Mouse (Mus musculus): ENCODE data around the gene Adcy7. TPM values are rescaled to one million over a fixed set of nuclear protein-coding genes. Genes with fewer than 3 reads are reported as not detected.
A peak's percentile ranks its signal among the peaks of the same experiment; 100 is the strongest.

Adcy7 gene
- polyA plus RNA-seq, 1 experiment from 2014 or later, result 2.3 TPM

- no peak overlapping the region for H3K4me2 ChIP-seq (replicated peaks; ENCODE audit: low read depth)
- H3K4me1 ChIP-seq (replicated peaks; ENCODE audit: control insufficient read depth, insufficient read depth, low read length), result 0 out of 2 replicates have a peak, but pooled peaks cover 2% of the 10 kb centered on the region
- no peak overlapping the region for H3K4me3 ChIP-seq (ENCODE audit: low read depth, low read length)
- WGBS, result 84% methylated on average over 3 of the region's 3 CpGs
- ATAC-seq, result no peak
- H3K36me3 ChIP-seq (ENCODE audit: control insufficient read depth, insufficient read depth), result peaks cover 71% of the 10 kb centered on the region
- no peak overlapping the region for H3K9ac ChIP-seq (ENCODE audit: low read depth, low read length)
- no peak for TF ChIP-seq CTCF (IDR thresholded peaks at IDR 0.05; ENCODE audit: low read depth)
- H3K27ac ChIP-seq (ENCODE audit: low read depth, low read length), result no peak overlapping the region
- H3K27me3 ChIP-seq (replicated peaks; ENCODE audit: control insufficient read depth, insufficient read depth, low read length), result no peaks in the 10 kb centered on the region
- H3K9me3 ChIP-seq (ENCODE audit: control insufficient read depth), result no peaks in the 10 kb centered on the region
These were observed 58.6 kb downstream of the Adcy7 start for GRCm38 (mm10) chr8:88330816-88331215.

GRCm38 (mm10) chr8:88334384-88334783, 62.2 kb downstream of the Adcy7 start:
- H3K9me3 ChIP-seq (ENCODE audit: control insufficient read depth), result no peaks in the 10 kb centered on the region
- TF ChIP-seq CTCF (IDR thresholded peaks at IDR 0.05; ENCODE audit: low read depth), result no peak
- ATAC-seq, result no peak
- H3K36me3 ChIP-seq (ENCODE audit: control insufficient read depth, insufficient read depth), result peaks cover 82% of the 10 kb centered on the region
- H3K4me2 ChIP-seq (replicated peaks; ENCODE audit: low read depth), result no peak overlapping the region
- no peak overlapping the region for H3K27ac ChIP-seq (ENCODE audit: low read depth, low read length)
- 94% methylated on average over 2 of the region's 2 CpGs for WGBS
- H3K27me3 ChIP-seq (replicated peaks; ENCODE audit: control insufficient read depth, insufficient read depth, low read length), result no peaks in the 10 kb centered on the region
- 0 out of 2 replicates have a peak, but pooled peaks cover 2% of the 10 kb centered on the region for H3K4me1 ChIP-seq (replicated peaks; ENCODE audit: control insufficient read depth, insufficient read depth, low read length)
- no peak overlapping the region for H3K4me3 ChIP-seq (ENCODE audit: low read depth, low read length)
- no peak overlapping the region for H3K9ac ChIP-seq (ENCODE audit: low read depth, low read length)

GRCm38 (mm10) chr8:88334975-88335374, 62.8 kb downstream of the Adcy7 start:
- WGBS, result 71% methylated on average over 3 of the region's 3 CpGs
- ATAC-seq, result peak; percentile 8; the same call in 1 of the 2 replicates
- peaks cover 83% of the 10 kb centered on the region for H3K36me3 ChIP-seq (ENCODE audit: control insufficient read depth, insufficient read depth)
- 0 out of 2 replicates have a peak, but pooled peaks cover 2% of the 10 kb centered on the region for H3K4me1 ChIP-seq (replicated peaks; ENCODE audit: control insufficient read depth, insufficient read depth, low read length)
- H3K9me3 ChIP-seq (ENCODE audit: control insufficient read depth), result no peaks in the 10 kb centered on the region
- H3K27ac ChIP-seq (ENCODE audit: low read depth, low read length), result no peak overlapping the region
- H3K9ac ChIP-seq (ENCODE audit: low read depth, low read length), result no peak overlapping the region
- no peaks in the 10 kb centered on the region for H3K27me3 ChIP-seq (replicated peaks; ENCODE audit: control insufficient read depth, insufficient read depth, low read length)
- H3K4me3 ChIP-seq (ENCODE audit: low read depth, low read length), result no peak overlapping the region
- no peak overlapping the region for H3K4me2 ChIP-seq (replicated peaks; ENCODE audit: low read depth)
- TF ChIP-seq CTCF (IDR thresholded peaks at IDR 0.05; ENCODE audit: low read depth), result no peak

- no peak for TF ChIP-seq CTCF (IDR thresholded peaks at IDR 0.05; ENCODE audit: low read depth)
- no peak overlapping the region for H3K4me3 ChIP-seq (ENCODE audit: low read depth, low read length)
- no peaks in the 10 kb centered on the region for H3K9me3 ChIP-seq (ENCODE audit: control insufficient read depth)
- no peak overlapping the region for H3K4me2 ChIP-seq (replicated peaks; ENCODE audit: low read depth)
- 46% methylated on average over 3 of the region's 3 CpGs for WGBS
- no peak for ATAC-seq
- H3K27me3 ChIP-seq (replicated peaks; ENCODE audit: control insufficient read depth, insufficient read depth, low read length), result no peaks in the 10 kb centered on the region
- H3K9ac ChIP-seq (ENCODE audit: low read depth, low read length), result no peak overlapping the region
- no peak overlapping the region for H3K27ac ChIP-seq (ENCODE audit: low read depth, low read length)
- H3K4me1 ChIP-seq (replicated peaks; ENCODE audit: control insufficient read depth, insufficient read depth, low read length), result 0 out of 2 replicates have a peak, but pooled peaks cover 2% of the 10 kb centered on the region
- peaks cover 73% of the 10 kb centered on the region for H3K36me3 ChIP-seq (ENCODE audit: control insufficient read depth, insufficient read depth)
These were observed 67.0 kb downstream of the Adcy7 start for GRCm38 (mm10) chr8:88339221-88339620.

- no peak for TF ChIP-seq CTCF (IDR thresholded peaks at IDR 0.05; ENCODE audit: low read depth)
- H3K36me3 ChIP-seq (ENCODE audit: control insufficient read depth, insufficient read depth), result peaks cover 73% of the 10 kb centered on the region
- no peak overlapping the region for H3K4me2 ChIP-seq (replicated peaks; ENCODE audit: low read depth)
- H3K27ac ChIP-seq (ENCODE audit: low read depth, low read length), result no peak overlapping the region
- no peak for ATAC-seq
- no peak overlapping the region for H3K4me3 ChIP-seq (ENCODE audit: low read depth, low read length)
- no peaks in the 10 kb centered on the region for H3K27me3 ChIP-seq (replicated peaks; ENCODE audit: control insufficient read depth, insufficient read depth, low read length)
- no peak overlapping the region for H3K9ac ChIP-seq (ENCODE audit: low read depth, low read length)
- no peaks in the 10 kb centered on the region for H3K4me1 ChIP-seq (replicated peaks; ENCODE audit: control insufficient read depth, insufficient read depth, low read length)
- 82% methylated on average over 2 of the region's 2 CpGs for WGBS
- no peaks in the 10 kb centered on the region for H3K9me3 ChIP-seq (ENCODE audit: control insufficient read depth)
These were observed 67.9 kb downstream of the Adcy7 start for GRCm38 (mm10) chr8:88339887-88340695.

GRCm38 (mm10) chr8:88342026-88342425, 69.8 kb downstream of the Adcy7 start:
- WGBS, result 90% methylated on average over 4 of the region's 4 CpGs

More at GRCm38 (mm10) chr8:88342026-88342425, 69.8 kb downstream of the Adcy7 start:
- peaks cover 75% of the 10 kb centered on the region for H3K36me3 ChIP-seq (ENCODE audit: control insufficient read depth, insufficient read depth)
- no peaks in the 10 kb centered on the region for H3K9me3 ChIP-seq (ENCODE audit: control insufficient read depth)
- TF ChIP-seq CTCF (IDR thresholded peaks at IDR 0.05; ENCODE audit: low read depth), result no peak
- H3K9ac ChIP-seq (ENCODE audit: low read depth, low read length), result no peak overlapping the region
- H3K27me3 ChIP-seq (replicated peaks; ENCODE audit: control insufficient read depth, insufficient read depth, low read length), result no peaks in the 10 kb centered on the region
- no peaks in the 10 kb centered on the region for H3K4me1 ChIP-seq (replicated peaks; ENCODE audit: control insufficient read depth, insufficient read depth, low read length)
- no peak overlapping the region; the same call in 1 of the 2 replicates for H3K27ac ChIP-seq (ENCODE audit: low read depth, low read length)
- no peak overlapping the region for H3K4me3 ChIP-seq (ENCODE audit: low read depth, low read length)
- H3K4me2 ChIP-seq (replicated peaks; ENCODE audit: low read depth), result no peak overlapping the region
- no peak for ATAC-seq

Data from intestine, postnatal 0 days (tissue).